Mouse (Mus musculus) liver, embryonic 16.5 days (tissue): ENCODE results near the gene Dnajc4. TPM values are rescaled to one million over a fixed set of nuclear protein-coding genes. Genes with fewer than 3 reads are reported as not detected.

Experiments used
- ATAC-seq: fragments of 200-750 bp; cut with Nextera tagmentation; 2 replicates; pipeline ENCODE4 v1.8.0; 2017; ENCODE audit warnings: low read depth, mild to moderate bottlenecking, moderate number of reproducible peaks, moderate library complexity
- H3K27ac ChIP-seq: fragments of 300-500 bp; sonication (generic); 2 replicates; pipeline ENCODE4 v1.5.1; 2014; ENCODE audit warnings: mild to moderate bottlenecking, low read length
- H3K27me3 ChIP-seq: fragments of 300-500 bp; sonication (generic); 2 replicates; pipeline ENCODE4 v1.6.1; 2014; ENCODE audit warnings: low read depth, low read length, mixed read lengths; ENCODE audit not compliant: control insufficient read depth, insufficient read depth
- H3K36me3 ChIP-seq: fragments of 300-500 bp; sonication (generic); 2 replicates; pipeline ENCODE4 v1.6.1; 2014; ENCODE audit warnings: mild to moderate bottlenecking; ENCODE audit not compliant: control insufficient read depth, insufficient read depth
- H3K4me1 ChIP-seq: fragments of 300-500 bp; sonication (generic); 2 replicates; pipeline ENCODE4 v1.6.1; 2014; ENCODE audit warnings: low read depth, low read length, mixed read lengths; ENCODE audit not compliant: control insufficient read depth
- H3K4me2 ChIP-seq: fragments of 300-500 bp; sonication (generic); 2 replicates; pipeline ENCODE4 v1.6.1; 2014; ENCODE audit warnings: low read depth, low read length, mixed read lengths
- H3K4me3 ChIP-seq: fragments of 300-500 bp; sonication (generic); 2 replicates; pipeline ENCODE4 v1.5.1; 2014; ENCODE audit warnings: low read depth, mild to moderate bottlenecking, low read length
- H3K9ac ChIP-seq: fragments of 300-500 bp; sonication (generic); 2 replicates; pipeline ENCODE4 v1.6.1; 2014; ENCODE audit warnings: low read depth, low read length
- H3K9me3 ChIP-seq: fragments of 300-500 bp; sonication (generic); replicated peaks from 2 replicates; pipeline ENCODE4 v1.6.1; 2016; ENCODE audit warnings: low read length; ENCODE audit not compliant: control insufficient read depth
- WGBS: fragments of 180-500 bp; shearing (Covaris S2); extraction: QIAGEN DNeasy Blood & Tissue Kit; methylation state at CpG from one replicate; pipeline ENCODE4 v1.1.7; 2014; ENCODE audit not compliant: insufficient replicate concordance; 5-methylcytosine and 5-hydroxymethylcytosine counted together
- polyA plus RNA-seq: library from polyadenylated mRNA; unstranded; fragments of >200 nt; fragmentation: Nextera tagmentation; extraction: Ambion mirVana; gene quantifications from 2 replicates; pipeline ENCODE4 v1.2.1, GENCODE M21; 2015

Gene Dnajc4
- polyA plus RNA-seq, 1 experiment from 2014 or later, result 10.5 TPM

DNA sequence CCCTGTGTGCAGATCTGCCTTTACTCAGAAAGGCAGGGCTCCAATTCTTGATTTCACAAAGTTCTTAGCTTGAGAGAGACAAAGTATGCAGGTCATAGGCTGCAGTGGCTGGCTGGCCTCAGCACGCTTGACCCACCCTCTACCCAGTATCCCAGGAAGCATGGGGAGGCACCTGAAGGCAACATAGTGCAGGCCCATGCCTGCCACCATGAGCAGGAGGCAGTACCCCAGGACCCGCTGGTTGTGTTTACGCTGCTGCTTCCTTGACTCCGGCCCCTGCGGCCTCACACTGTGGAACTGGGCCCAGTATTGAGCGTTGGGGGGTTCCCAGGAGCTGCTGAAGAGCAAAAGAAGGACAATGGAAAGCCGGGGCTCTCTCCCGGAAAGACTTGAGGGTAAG is 3.1 kb downstream of the Dnajc4 start:
- Histone ChIP-seq H3K4me1 (peaks cover 51% of the 10 kb centered on the region), H3K9ac (no peak overlapping the region)
- 89% methylated on average over 8 of the region's 8 CpGs for WGBS

DNA sequence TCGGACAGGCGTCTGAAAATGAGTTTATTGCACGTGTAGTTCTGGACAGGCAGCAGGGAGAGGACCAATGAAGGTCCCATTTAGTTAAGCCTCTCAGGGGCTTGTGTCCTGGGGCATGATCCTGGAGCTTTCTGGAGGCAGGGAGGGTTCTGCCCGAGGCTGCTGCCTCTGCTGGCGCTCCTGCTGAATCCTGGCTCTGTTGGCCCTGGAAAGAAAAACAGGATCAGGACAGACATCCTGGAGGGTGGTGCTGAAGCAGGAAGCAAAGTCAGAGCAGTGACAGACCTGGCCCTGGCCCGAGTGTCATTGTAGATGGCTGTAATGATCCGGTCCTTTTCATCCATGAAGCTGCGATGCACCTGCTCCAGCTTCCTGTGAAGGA is 4.5 kb downstream of the Dnajc4 start:
- no peaks in the 10 kb centered on the region for H3K27me3 ChIP-seq
- H3K4me3 ChIP-seq, result peak overlapping the region; percentile 76
- no peak for ATAC-seq
- H3K4me1 ChIP-seq, result peaks cover 44% of the 10 kb centered on the region
- peak overlapping the region; percentile 99 for H3K4me2 ChIP-seq
- H3K36me3 ChIP-seq, result peaks cover 4% of the 10 kb centered on the region; the same call in 1 of the 2 replicates
- peak overlapping the region; percentile 84; the same call in 1 of the 2 replicates for H3K27ac ChIP-seq
- peak overlapping the region; percentile 79 for H3K9ac ChIP-seq
- WGBS, result 12% methylated on average over 8 of the region's 8 CpGs
- no peaks in the 10 kb centered on the region for H3K9me3 ChIP-seq

More for the DNA sequence above, 3.1 kb downstream of the Dnajc4 start:
- no peak overlapping the region for H3K4me3 ChIP-seq
- H3K9me3 ChIP-seq, result no peaks in the 10 kb centered on the region
- ATAC-seq, result no peak
- H3K4me2 ChIP-seq, result no peak overlapping the region
- peaks cover 4% of the 10 kb centered on the region; the same call in 1 of the 2 replicates for H3K36me3 ChIP-seq
- no peak overlapping the region for H3K27ac ChIP-seq
- H3K27me3 ChIP-seq, result no peaks in the 10 kb centered on the region

DNA sequence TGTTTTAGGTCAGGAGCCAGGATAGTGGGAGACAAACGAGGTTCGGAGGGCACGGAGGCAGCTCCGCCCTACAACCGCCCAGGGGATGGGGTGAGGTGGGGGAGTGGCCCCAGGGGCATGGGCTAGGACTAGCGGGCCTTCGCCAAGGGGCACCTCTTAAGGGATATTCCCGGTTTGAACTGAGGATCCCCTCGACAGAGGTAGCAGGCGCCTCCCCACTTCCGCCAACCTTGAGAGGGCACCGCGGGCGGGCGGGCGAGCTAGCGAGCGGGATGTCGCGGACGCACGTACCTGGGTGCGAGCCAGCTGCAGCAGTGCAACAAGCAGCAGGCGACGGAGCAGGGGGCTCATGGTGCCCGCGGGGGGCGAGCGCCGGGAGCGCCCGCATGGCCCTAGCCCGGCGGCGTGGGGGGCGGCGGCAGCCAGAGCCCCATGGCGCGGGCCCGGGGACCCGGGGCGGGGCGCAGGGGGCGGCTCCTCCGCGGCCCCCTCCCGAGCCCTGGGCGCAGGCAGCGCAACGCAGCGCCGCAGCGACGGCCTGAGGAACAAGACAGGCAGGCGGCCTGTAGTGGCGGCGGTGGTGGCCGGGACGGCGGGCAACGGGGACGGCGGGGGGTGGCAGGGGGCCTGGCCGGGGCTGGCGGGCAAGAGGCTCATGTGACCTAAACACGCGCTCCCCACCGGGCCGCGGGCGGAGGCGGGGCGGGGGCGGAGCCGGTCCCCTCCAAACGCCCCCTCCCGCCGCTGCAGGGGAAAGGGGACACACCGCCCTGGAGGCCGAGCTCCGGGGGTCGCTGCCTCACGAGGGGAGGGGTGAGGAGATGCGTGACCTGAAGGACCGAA is 5.1 kb downstream of the Dnajc4 start, which contains the start of gene Vegfb:
TSS of gene Vegfb (minus strand) at position 591 of the 843 bp plus-strand sequence.
- peak within 1 kb of the TSS; percentile 84 for H3K27ac ChIP-seq
- H3K4me2 ChIP-seq, result peak within 1 kb of the TSS; percentile 99
- peak; percentile 75 for ATAC-seq
- H3K4me3 ChIP-seq, result peak within 1 kb of the TSS; percentile 76
- H3K4me1 ChIP-seq, result peaks cover 41% of the 10 kb centered on the region
- no peaks in the 10 kb centered on the region for H3K27me3 ChIP-seq
- under 1% methylated on average over 84 of the region's 85 CpGs for WGBS
- no peaks in the 10 kb centered on the region for H3K9me3 ChIP-seq
- peak within 1 kb of the TSS; percentile 79 for H3K9ac ChIP-seq
- peaks cover 4% of the 10 kb centered on the region for H3K36me3 ChIP-seq

DNA sequence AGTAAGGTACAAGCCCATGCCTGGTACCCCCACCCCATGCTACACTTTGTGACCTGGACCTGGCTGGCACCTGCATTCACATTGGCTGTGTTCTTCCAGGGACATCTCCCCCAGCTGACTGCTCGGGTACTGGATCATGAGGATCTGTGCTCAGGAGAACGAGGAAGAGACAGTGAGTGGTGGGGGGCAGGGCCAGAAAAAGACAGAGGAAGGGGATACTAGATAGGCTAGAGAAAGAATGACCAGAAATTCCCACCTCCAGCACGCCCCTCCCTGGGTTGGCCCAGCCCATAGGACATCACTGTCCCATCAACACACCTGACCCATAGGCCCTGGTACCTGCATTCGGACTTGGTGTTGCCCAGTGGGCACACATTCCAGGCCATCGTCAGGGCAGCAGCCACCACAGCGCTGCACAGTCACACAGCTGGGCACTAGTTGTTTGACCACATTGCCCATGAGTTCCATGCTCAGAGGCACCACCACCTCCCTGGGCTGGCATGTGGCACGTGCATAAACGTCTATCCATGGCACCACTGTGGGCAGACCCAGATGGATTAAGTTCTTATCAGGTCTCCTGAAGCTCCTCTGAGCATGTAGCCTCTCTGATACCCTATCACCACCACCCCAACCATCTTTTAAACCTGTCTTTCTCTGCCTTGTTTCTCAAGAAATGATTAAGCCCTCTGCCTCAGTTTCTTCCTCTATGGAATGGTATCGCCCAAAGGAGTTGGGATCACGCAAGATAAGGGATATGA is 6.2 kb downstream of the Dnajc4 start:
- peak overlapping the region; percentile 84 for H3K27ac ChIP-seq
- peaks cover 39% of the 10 kb centered on the region for H3K4me1 ChIP-seq
- no peaks in the 10 kb centered on the region for H3K9me3 ChIP-seq
- H3K4me3 ChIP-seq, result peak overlapping the region; percentile 76
- peak overlapping the region; percentile 79 for H3K9ac ChIP-seq
- peaks cover 4% of the 10 kb centered on the region for H3K36me3 ChIP-seq
- peak; percentile 66 for ATAC-seq
- H3K27me3 ChIP-seq, result no peaks in the 10 kb centered on the region
- WGBS, result 45% methylated on average over 10 of the region's 10 CpGs
- peak overlapping the region; percentile 99 for H3K4me2 ChIP-seq

DNA sequence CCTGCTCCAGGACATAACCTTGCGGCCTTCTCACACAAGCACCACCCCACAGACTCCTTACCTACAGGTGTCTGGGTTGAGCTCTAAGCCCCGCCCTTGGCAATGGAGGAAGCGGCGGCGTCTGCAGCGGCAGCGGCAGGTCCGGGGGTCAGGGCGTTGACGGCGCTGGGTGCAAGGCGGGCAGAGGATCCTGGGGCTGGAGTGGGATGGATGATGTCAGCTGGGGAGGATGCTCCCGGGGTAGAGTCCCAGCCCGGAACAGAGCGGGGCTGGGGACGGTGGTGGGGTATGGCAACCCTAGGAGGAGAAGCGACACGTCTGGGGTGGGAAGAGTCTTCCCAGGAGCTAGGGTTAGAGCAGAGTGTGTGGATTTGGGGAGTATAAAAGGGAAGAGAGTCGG is 7.1 kb downstream of the Dnajc4 start:
- Histone ChIP-seq H3K4me3 (no peak overlapping the region), H3K36me3 (peaks cover 4% of the 10 kb centered on the region), H3K4me2 (no peak overlapping the region), H3K9me3 (no peaks in the 10 kb centered on the region), H3K27me3 (no peaks in the 10 kb centered on the region), H3K27ac (no peak overlapping the region), H3K9ac (no peak overlapping the region), H3K4me1 (peaks cover 41% of the 10 kb centered on the region)
- no peak for ATAC-seq
- WGBS, result 87% methylated on average over 19 of the region's 19 CpGs

DNA sequence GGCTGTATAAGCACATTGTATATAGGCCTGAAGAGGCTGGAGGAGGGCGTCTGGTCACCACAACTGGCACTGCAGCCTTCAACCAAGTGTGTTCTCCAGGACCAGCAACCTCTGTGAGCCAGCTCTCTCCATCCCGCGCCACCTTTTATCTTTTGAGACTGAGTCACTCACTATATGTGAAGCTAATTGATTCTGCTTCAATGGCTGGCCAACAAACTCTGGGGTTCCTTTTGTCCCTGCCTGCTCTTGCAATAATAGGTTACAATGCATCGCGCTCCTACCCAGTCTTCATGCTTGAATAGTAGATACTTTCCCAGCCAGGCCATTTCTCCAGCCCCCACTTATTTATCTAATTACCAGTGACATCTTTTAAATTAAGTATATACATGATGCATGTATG is 8.8 kb downstream of the Dnajc4 start:
- H3K4me1 ChIP-seq, result peaks cover 52% of the 10 kb centered on the region
- no peak overlapping the region for H3K9ac ChIP-seq
- no peak overlapping the region for H3K27ac ChIP-seq
- ATAC-seq, result no peak
- H3K27me3 ChIP-seq, result no peaks in the 10 kb centered on the region
- H3K36me3 ChIP-seq, result peaks cover 4% of the 10 kb centered on the region
- 89% methylated on average over 5 of the region's 5 CpGs for WGBS
- no peak overlapping the region for H3K4me3 ChIP-seq
- H3K9me3 ChIP-seq, result no peaks in the 10 kb centered on the region
- no peak overlapping the region for H3K4me2 ChIP-seq

DNA sequence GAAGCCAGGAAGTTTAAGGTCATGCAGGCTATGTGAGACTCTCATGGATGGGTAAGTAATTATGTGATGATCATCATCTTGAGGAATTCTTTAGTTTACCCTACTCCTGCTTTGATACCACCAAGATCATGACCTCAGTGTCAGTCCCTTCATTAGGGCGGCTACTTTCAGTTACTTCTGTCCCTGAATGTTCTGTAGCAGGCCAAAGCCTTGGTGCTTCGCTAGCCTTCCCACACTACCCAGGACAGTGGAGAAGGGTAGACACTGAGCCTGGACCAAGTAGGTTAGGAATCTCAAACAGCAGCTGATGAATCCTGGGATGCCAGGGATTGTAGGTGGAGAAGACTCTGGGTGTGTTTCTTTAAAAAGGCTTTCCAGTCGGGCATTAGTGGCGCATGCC is 10.9 kb downstream of the Dnajc4 start:
- peak overlapping the region; percentile 92; the same call in 1 of the 2 replicates for H3K9ac ChIP-seq
- H3K36me3 ChIP-seq, result peaks cover 9% of the 10 kb centered on the region
- no peak for ATAC-seq
- WGBS, result 86% methylated on average over 4 of the region's 4 CpGs
- peak overlapping the region; percentile 93; the same call in 1 of the 2 replicates for H3K27ac ChIP-seq
- peak overlapping the region; percentile 96 for H3K4me2 ChIP-seq
- peak overlapping the region; percentile 88 for H3K4me3 ChIP-seq
- H3K27me3 ChIP-seq, result no peaks in the 10 kb centered on the region
- peaks cover 51% of the 10 kb centered on the region for H3K4me1 ChIP-seq
- H3K9me3 ChIP-seq, result no peaks in the 10 kb centered on the region

DNA sequence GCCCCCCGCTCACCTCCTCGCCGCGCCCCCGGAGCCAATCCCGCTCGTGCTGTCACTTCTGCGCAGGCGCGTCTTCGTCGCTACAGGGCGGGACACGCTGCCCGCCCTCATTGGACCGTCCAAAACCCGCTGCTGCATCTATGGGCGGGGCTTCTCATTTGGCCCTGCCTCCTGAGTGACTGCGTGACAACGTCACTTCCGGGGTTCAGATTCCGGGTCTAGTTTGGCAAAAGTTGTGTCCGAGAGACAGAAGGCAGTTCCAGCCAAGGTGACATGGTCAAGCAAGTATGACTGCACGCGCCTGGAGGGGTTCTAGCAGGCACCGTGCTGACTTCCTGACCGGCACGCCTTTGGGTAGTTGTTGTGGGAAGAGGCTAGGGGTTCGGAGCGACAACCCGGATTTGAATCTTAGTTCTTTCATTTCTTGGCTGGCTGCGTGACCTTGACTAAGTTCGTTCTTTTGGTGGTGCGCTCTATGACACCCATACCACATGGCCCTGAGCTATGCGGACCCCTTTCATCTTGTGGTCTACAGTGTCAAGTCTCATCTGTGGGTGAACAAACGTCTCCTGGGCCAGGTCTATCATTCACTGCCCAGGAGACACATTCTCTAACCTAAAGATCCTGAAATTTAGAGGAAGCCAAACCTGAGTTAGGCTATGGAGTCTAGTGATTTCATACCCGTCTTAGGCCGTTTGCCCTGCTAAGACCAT is 11.8 kb downstream of the Dnajc4 start, which contains the start of gene Fkbp2:
TSS of gene Fkbp2 (minus strand) at position 121 of the 713 bp plus-strand sequence.
- Histone ChIP-seq H3K4me2 (peak within 1 kb of the TSS; percentile 96), H3K4me3 (peak within 1 kb of the TSS; percentile 88), H3K9me3 (no peaks in the 10 kb centered on the region), H3K4me1 (peaks cover 51% of the 10 kb centered on the region), H3K27me3 (no peaks in the 10 kb centered on the region), H3K27ac (peak within 1 kb of the TSS; percentile 93), H3K36me3 (peaks cover 9% of the 10 kb centered on the region), H3K9ac (peak within 1 kb of the TSS; percentile 92)
- 1% methylated on average over 38 of the region's 38 CpGs for WGBS
- peak; percentile 82 for ATAC-seq
